In genomic region chr11:95714411-95714810, GRCm38 (mm10) we compare ENCODE assay signal across 8 mouse cellular contexts. TPM values are rescaled to one million over a fixed set of nuclear protein-coding genes. Genes with fewer than 3 reads are reported as not detected.
DNase-seq lines count a peak whose midpoint lies in the region; ATAC-seq and TF ChIP-seq lines count a peak whose summit lies in the region.

No protein-coding gene starts in this region.

- H3K4me3 ChIP-seq in kidney, adult 2 months (ENCODE audit: insufficient read depth, low read depth, low read length), result peak overlapping the region; percentile 62
- peak overlapping the region; percentile 95 for H3K4me3 ChIP-seq in embryonic facial prominence, embryonic 11.5 days (ENCODE audit: low read depth, low read length)
- peak overlapping the region; percentile 99 for H3K4me3 ChIP-seq in intestine, embryonic 15.5 days (replicated peaks)
- peak overlapping the region; percentile 95 for H3K4me3 ChIP-seq in neural tube, embryonic 14.5 days (ENCODE audit: low read depth, low read length)

- peak overlapping the region; percentile 84 for H3K4me2 ChIP-seq in embryonic facial prominence, embryonic 11.5 days (ENCODE audit: low read depth, low read length)
- H3K4me2 ChIP-seq in intestine, embryonic 15.5 days (replicated peaks), result peak overlapping the region; percentile 77
- H3K4me2 ChIP-seq in neural tube, embryonic 14.5 days (ENCODE audit: low read depth, low read length), result peak overlapping the region; percentile 69

- DNase-seq in kidney, adult 2 months, result no peak
- DNase-seq in kidney, postnatal 25 days, result no peak
- no peak for DNase-seq in embryonic facial prominence, embryonic 11.5 days (ENCODE audit: low spot score)
- no peak for DNase-seq in left cerebral cortex, adult 8-10 months (ENCODE audit: low spot score in 2 of 2)
- no peak for DNase-seq in urinary bladder, adult 2 months (ENCODE audit: low spot score)
- DNase-seq in adrenal gland, postnatal 36 days, result no peak

- 28% methylated on average over 7 of the region's 7 CpGs for WGBS in kidney, adult 2 months
- 46% methylated on average over 7 of the region's 7 CpGs for WGBS in embryonic facial prominence, embryonic 11.5 days
- WGBS in intestine, embryonic 15.5 days, result 28% methylated on average over 7 of the region's 7 CpGs
- WGBS in neural tube, embryonic 14.5 days, result 41% methylated on average over 7 of the region's 7 CpGs

- H3K36me3 ChIP-seq in kidney, adult 2 months (ENCODE audit: control insufficient read depth, insufficient read depth, low read length), result no peaks in the 10 kb centered on the region
- no peaks in the 10 kb centered on the region for H3K36me3 ChIP-seq in embryonic facial prominence, embryonic 11.5 days (replicated peaks; ENCODE audit: control insufficient read depth, insufficient read depth, low read depth, low read length)
- H3K36me3 ChIP-seq in intestine, embryonic 15.5 days, result no peaks in the 10 kb centered on the region
- H3K36me3 ChIP-seq in neural tube, embryonic 14.5 days (ENCODE audit: control insufficient read depth, insufficient read depth, low read length), result no peaks in the 10 kb centered on the region

- peaks cover 12% of the 10 kb centered on the region; the same call in 1 of the 2 replicates for H3K4me1 ChIP-seq in kidney, adult 2 months (ENCODE audit: control insufficient read depth, insufficient read depth, low read length)
- H3K4me1 ChIP-seq in embryonic facial prominence, embryonic 11.5 days (ENCODE audit: control insufficient read depth, insufficient read depth, low read length), result peaks cover 2% of the 10 kb centered on the region; the same call in 1 of the 2 replicates
- peaks cover 9% of the 10 kb centered on the region for H3K4me1 ChIP-seq in intestine, embryonic 15.5 days (replicated peaks)
- H3K4me1 ChIP-seq in neural tube, embryonic 14.5 days (ENCODE audit: control insufficient read depth, insufficient read depth, low read length), result peaks cover 28% of the 10 kb centered on the region

- H3K9ac ChIP-seq in embryonic facial prominence, embryonic 11.5 days (replicated peaks; ENCODE audit: low read length), result peak overlapping the region; percentile 97
- H3K9ac ChIP-seq in intestine, embryonic 15.5 days, result peak overlapping the region; percentile 98; the same call in 1 of the 2 replicates
- peak overlapping the region; percentile 41; the same call in 1 of the 2 replicates for H3K9ac ChIP-seq in neural tube, embryonic 14.5 days (replicated peaks; ENCODE audit: low read depth, low read length)

- TF ChIP-seq CTCF in kidney, adult 2 months (conservative IDR thresholded peaks at IDR 0.05; ENCODE audit: insufficient read depth, insufficient read length, low read depth, low read length), result no peak

- TF ChIP-seq POLR2A in kidney, adult 2 months (IDR thresholded peaks at IDR 0.05; ENCODE audit: low read depth, low read length), result no peak

- no peaks in the 10 kb centered on the region for H3K9me3 ChIP-seq in embryonic facial prominence, embryonic 11.5 days (replicated peaks; ENCODE audit: control insufficient read depth, low read length)
- H3K9me3 ChIP-seq in intestine, embryonic 15.5 days, result no peaks in the 10 kb centered on the region
- no peaks in the 10 kb centered on the region for H3K9me3 ChIP-seq in neural tube, embryonic 14.5 days (ENCODE audit: control insufficient read depth, low read length)

- H3K27ac ChIP-seq in kidney, adult 2 months (ENCODE audit: insufficient read depth, low read depth, low read length), result no peak overlapping the region
- no peak overlapping the region for H3K27ac ChIP-seq in embryonic facial prominence, embryonic 11.5 days (replicated peaks; ENCODE audit: low read depth, low read length)
- no peak overlapping the region for H3K27ac ChIP-seq in intestine, embryonic 15.5 days
- H3K27ac ChIP-seq in neural tube, embryonic 14.5 days (ENCODE audit: low read depth, low read length), result peak overlapping the region; percentile 50; the same call in 1 of the 2 replicates

- H3K27me3 ChIP-seq in kidney, adult 2 months (replicated peaks; ENCODE audit: control insufficient read depth, insufficient read depth, low read length), result no peaks in the 10 kb centered on the region
- no peaks in the 10 kb centered on the region for H3K27me3 ChIP-seq in embryonic facial prominence, embryonic 11.5 days (ENCODE audit: control insufficient read depth, insufficient read depth, low read length)
- H3K27me3 ChIP-seq in intestine, embryonic 15.5 days (replicated peaks), result no peaks in the 10 kb centered on the region
- H3K27me3 ChIP-seq in neural tube, embryonic 14.5 days (ENCODE audit: control insufficient read depth, insufficient read depth, low read length), result no peaks in the 10 kb centered on the region

- no peak for ATAC-seq in embryonic facial prominence, embryonic 11.5 days (replicated peaks; ENCODE audit: insufficient number of reproducible peaks, low FRiP score, low TSS enrichment, low read depth)
- ATAC-seq in intestine, embryonic 15.5 days, result no peak
- no peak for ATAC-seq in neural tube, embryonic 14.5 days (ENCODE audit: low read depth)

RNA-seq across cellular contexts. Expression of gene Zfp652, which starts 1.9 kb away (rescaled TPM):
- polyA plus RNA-seq in kidney, adult 2 months (2012; rRNA removed), result 10.9 and 11.4 TPM in 2 replicates
- polyA plus RNA-seq in embryonic facial prominence, embryonic 11.5 days (2014; fragmentation: Nextera tagmentation; extraction: Ambion mirVana), result 10.6 and 12.8 TPM in 2 replicates
- polyA plus RNA-seq in intestine, embryonic 15.5 days (2015; fragmentation: Nextera tagmentation; extraction: Ambion mirVana), result 18.0 and 18.4 TPM in 2 replicates
- polyA plus RNA-seq in neural tube, embryonic 14.5 days (2014; fragmentation: Nextera tagmentation; extraction: Ambion mirVana), result 12.9 and 14.0 TPM in 2 replicates
- total RNA-seq in left cerebral cortex, adult 8-10 months (2022), result 10 to 100 TPM; 42.2 to 44.9 (median 43.6) TPM
- 20.8 and 30.7 TPM in 2 replicates for polyA plus RNA-seq in urinary bladder, adult 2 months (2012; rRNA removed)
- total RNA-seq in adrenal gland, postnatal 36 days (2021), result 10 to 100 TPM; 40.2 to 47.4 TPM

RNA-seq across cellular contexts. Expression of gene B130006D01Rik, which starts 9.0 kb away (rescaled TPM):
- 0.03 and 0.07 TPM in 2 replicates for polyA plus RNA-seq in kidney, adult 2 months (2012; rRNA removed)
- 0.67 and 1.3 TPM in 2 replicates for polyA plus RNA-seq in embryonic facial prominence, embryonic 11.5 days (2014; fragmentation: Nextera tagmentation; extraction: Ambion mirVana)
- polyA plus RNA-seq in intestine, embryonic 15.5 days (2015; fragmentation: Nextera tagmentation; extraction: Ambion mirVana), result 0.77 and 0.96 TPM in 2 replicates
- polyA plus RNA-seq in neural tube, embryonic 14.5 days (2014; fragmentation: Nextera tagmentation; extraction: Ambion mirVana), result 1.4 and 2.5 TPM in 2 replicates
- 1 to 10 TPM; 1.2 to 1.4 (median 1.3) TPM for total RNA-seq in left cerebral cortex, adult 8-10 months (2022)
- 0.15 and 0.19 TPM in 2 replicates for polyA plus RNA-seq in urinary bladder, adult 2 months (2012; rRNA removed)
- under 1 TPM; 0.53 to 0.73 TPM for total RNA-seq in adrenal gland, postnatal 36 days (2021)

RNA-seq across cellular contexts. Expression of gene Phb, which starts 47.7 kb away (rescaled TPM):
- 258 and 296 TPM in 2 replicates for polyA plus RNA-seq in kidney, adult 2 months (2012; rRNA removed)
- 244 and 253 TPM in 2 replicates for polyA plus RNA-seq in embryonic facial prominence, embryonic 11.5 days (2014; fragmentation: Nextera tagmentation; extraction: Ambion mirVana)
- polyA plus RNA-seq in intestine, embryonic 15.5 days (2015; fragmentation: Nextera tagmentation; extraction: Ambion mirVana), result 305 and 328 TPM in 2 replicates
- 183 and 185 TPM in 2 replicates for polyA plus RNA-seq in neural tube, embryonic 14.5 days (2014; fragmentation: Nextera tagmentation; extraction: Ambion mirVana)
- total RNA-seq in left cerebral cortex, adult 8-10 months (2022), result 100 to 1,000 TPM in 2 of 4 experiments, 10 to 100 TPM in 2; 83.8 to 107 (median 94.7) TPM
- 160 and 185 TPM in 2 replicates for polyA plus RNA-seq in urinary bladder, adult 2 months (2012; rRNA removed)
- 100 to 1,000 TPM; 324 to 358 TPM for total RNA-seq in adrenal gland, postnatal 36 days (2021)

Comparison
In these comparisons a context has a peak if more than half of its experiments do, and no peak if none do; other contexts are left out.
1. H3K9ac ChIP-seq: peak in every context shown above with its lines; median percentile 98 in intestine, embryonic 15.5 days; 97 in embryonic facial prominence, embryonic 11.5 days; 41 in neural tube, embryonic 14.5 days.